Mouse (Mus musculus) CH12.LX (cell line): ENCODE results near the gene Fgfr2. TPM values are rescaled to one million over a fixed set of nuclear protein-coding genes. Genes with fewer than 3 reads are reported as not detected.
A peak's percentile ranks its signal among the peaks of the same experiment; 100 is the strongest.

Experiments used
- DNase-seq: peaks from one replicate; pipeline ENCODE4 v3.0.0-alpha.2; 2013; ENCODE audit errors: extremely low read depth
- H3K27ac ChIP-seq: 2 replicates; pipeline ENCODE4 v1.5.1; 2012; ENCODE audit warnings: low read depth, mild to moderate bottlenecking, control low read depth, moderate library complexity; ENCODE audit not compliant: insufficient read depth
- H3K27me3 ChIP-seq: replicated peaks from 2 replicates; pipeline ENCODE3; 2012; ENCODE audit warnings: inconsistent platforms
- H3K36me3 ChIP-seq, 2 experiments: replicated peaks in 1 of 2; 2 replicates each; pipeline versions ENCODE3 to v1.6.1; 2012; ENCODE audit warnings: inconsistent platforms in 1 of 2, low read length in 1 of 2, mild to moderate bottlenecking in 1 of 2, mixed read lengths in 1 of 2, moderate library complexity in 1 of 2; ENCODE audit not compliant: control insufficient read depth in 1 of 2, insufficient read depth in 1 of 2
- H3K4me1 ChIP-seq, 2 experiments: 2 replicates each; pipeline ENCODE4 v1.6.1; 2012; ENCODE audit warnings: inconsistent platforms in 1 of 2, moderate library complexity in 1 of 2; ENCODE audit not compliant: insufficient read depth in 2 of 2, control insufficient read depth in 1 of 2
- H3K4me2 ChIP-seq: 2 replicates; pipeline ENCODE4 v1.6.1; 2012; ENCODE audit warnings: low read depth, mild to moderate bottlenecking, control low read depth; ENCODE audit not compliant: poor library complexity, insufficient read depth, severe bottlenecking
- H3K4me3 ChIP-seq, 3 experiments: fragments of 150-350 bp in 1 of 3; sonication (generic) in 1 of 3; replicated peaks in 1 of 3; 2 replicates each; pipeline versions ENCODE3 to v1.5.1; 2011 to 2012; ENCODE audit warnings: low read depth in 2 of 3, low read length in 2 of 3, mild to moderate bottlenecking in 2 of 3, moderate library complexity in 2 of 3, control low read depth in 1 of 3, improper control_type of control experiment in 1 of 3, inconsistent platforms in 1 of 3, mixed read lengths in 1 of 3; ENCODE audit not compliant: poor library complexity in 1 of 3
- H3K79me2 ChIP-seq: replicated peaks from 2 replicates; pipeline ENCODE4 v1.6.1; 2012; ENCODE audit warnings: mild to moderate bottlenecking, moderate library complexity; ENCODE audit not compliant: control insufficient read depth, poor library complexity, insufficient read depth, severe bottlenecking; ENCODE audit errors: extremely low read depth
- H3K9ac ChIP-seq: 2 replicates; pipeline ENCODE4 v1.6.1; 2012; ENCODE audit warnings: low read depth, mild to moderate bottlenecking, control low read depth, moderate library complexity; ENCODE audit not compliant: insufficient read depth
- H3K9me3 ChIP-seq: replicated peaks from 2 replicates; pipeline ENCODE3; 2012; ENCODE audit warnings: low read length, inconsistent platforms, mixed read lengths
- BHLHE40 ChIP-seq: IDR thresholded peaks from 2 replicates; pipeline ENCODE4 v1.6.1; 2011; ENCODE audit warnings: mild to moderate bottlenecking, low read depth, low read length, improper control_type of control experiment
- CHD2 ChIP-seq: IDR thresholded peaks from 2 replicates; pipeline ENCODE4 v1.6.1; 2011; ENCODE audit warnings: low read length, improper control_type of control experiment
- CTCF ChIP-seq, 2 experiments: IDR thresholded peaks in 1 of 2; conservative IDR thresholded peaks in 1 of 2; 2 replicates each; pipeline ENCODE4 v1.5.1; 2011 to 2012; ENCODE audit warnings: low read depth in 2 of 2, low read length in 2 of 2, improper control_type of control experiment in 1 of 2, inconsistent platforms in 1 of 2, mild to moderate bottlenecking in 1 of 2, moderate library complexity in 1 of 2
- ELF1 ChIP-seq: IDR thresholded peaks from 2 replicates; pipeline ENCODE4 v1.6.1; 2014; ENCODE audit warnings: low read depth, mild to moderate bottlenecking, inconsistent platforms, low read length, improper control_type of control experiment
- GABPA ChIP-seq: IDR thresholded peaks from 2 replicates; pipeline ENCODE4 v1.6.1; 2012; ENCODE audit warnings: low read depth, low read length, improper control_type of control experiment, inconsistent platforms; ENCODE audit not compliant: insufficient replicate concordance
- HCFC1 ChIP-seq: IDR thresholded peaks from 2 replicates; pipeline ENCODE4 v1.6.1; 2012; ENCODE audit warnings: low read depth, mild to moderate bottlenecking, inconsistent platforms, low read length, improper control_type of control experiment
- MAFK ChIP-seq: IDR thresholded peaks from 2 replicates; pipeline ENCODE4 v1.6.1; 2011; ENCODE audit warnings: low read length, improper control_type of control experiment; ENCODE audit not compliant: insufficient replicate concordance
- POLR2A ChIP-seq: IDR thresholded peaks from 2 replicates; pipeline ENCODE4 v1.6.1; 2011; ENCODE audit warnings: low read depth, mild to moderate bottlenecking, improper control_type of control experiment, low read length
- RAD21 ChIP-seq: IDR thresholded peaks from 2 replicates; pipeline ENCODE4 v1.6.1; 2011; ENCODE audit warnings: low read depth, mild to moderate bottlenecking, low read length, improper control_type of control experiment, moderate library complexity
- RCOR1 ChIP-seq: conservative IDR thresholded peaks from 2 replicates; pipeline ENCODE4 v1.6.1; 2012; ENCODE audit warnings: low read depth, mild to moderate bottlenecking, inconsistent platforms, low read length, improper control_type of control experiment
- SIN3A ChIP-seq: IDR thresholded peaks from 2 replicates; pipeline ENCODE4 v1.6.1; 2012; ENCODE audit warnings: low read length, improper control_type of control experiment, inconsistent platforms
- SMC3 ChIP-seq: IDR thresholded peaks from 2 replicates; pipeline ENCODE4 v1.6.1; 2011; ENCODE audit warnings: low read depth, low read length, improper control_type of control experiment
- TCF12 ChIP-seq: IDR thresholded peaks from 2 replicates; pipeline ENCODE4 v1.6.1; 2014; ENCODE audit warnings: low read depth, mild to moderate bottlenecking, inconsistent platforms, low read length, improper control_type of control experiment
- UBTF ChIP-seq: IDR thresholded peaks from 2 replicates; pipeline ENCODE4 v1.6.1; 2012; ENCODE audit warnings: low read depth, mild to moderate bottlenecking, inconsistent platforms, low read length, improper control_type of control experiment, moderate library complexity
- USF2 ChIP-seq: conservative IDR thresholded peaks from 2 replicates; pipeline ENCODE4 v1.6.1; 2011; ENCODE audit warnings: low read depth, low read length, improper control_type of control experiment
- ZKSCAN1 ChIP-seq: IDR thresholded peaks from 2 replicates; pipeline ENCODE4 v1.6.1; 2012; ENCODE audit warnings: low read depth, inconsistent platforms, low read length, improper control_type of control experiment, borderline replicate concordance
- ZNF384 ChIP-seq: IDR thresholded peaks from 2 replicates; pipeline ENCODE4 v1.6.1; 2012; ENCODE audit warnings: low read depth, low read length, improper control_type of control experiment, inconsistent platforms
- dilution Hi-C: fragments of 300-500 bp; cut with MboI; formaldehyde crosslinking; loops from 2 replicates; pipeline ENCODE4 v1.14.3; 2020; ENCODE audit warnings: low sequenced_read_pairs; ENCODE audit not compliant: extremely low pct_unique_long_range_greater_than_20kb, extremely low pct_ligation_motif_present
- in situ Hi-C: fragments of 300-500 bp; cut with MboI; formaldehyde crosslinking; loops from 3 replicates; pipeline ENCODE4 v1.14.3; 2019; ENCODE audit warnings: low sequenced_read_pairs, low pct_ligation_motif_present, low pct_unique_long_range_greater_than_20kb, mixed read lengths
- polyA plus RNA-seq: library from polyadenylated mRNA; unstranded; fragments of >175 nt; gene quantifications from 2 replicates; pipeline ENCODE4 v1.2.1, GENCODE M21; 2012; ENCODE audit warnings: low read depth; ENCODE audit not compliant: insufficient read length
- total RNA-seq, 2 experiments: library from RNA; depleted of rRNA; stranded (reverse); fragments of 300-350 nt in 1 of 2; fragments of >200 nt in 1 of 2; gene quantifications; 2 replicates each; pipeline ENCODE4 v1.2.3; 2012 to 2014

Fgfr2 gene
- total and polyA plus RNA-seq, 3 experiments, result not detected

- dilution Hi-C loops, result no loop called here
- peak; percentile 32 for TF ChIP-seq SMC3
- peak in 1 of 2 experiments; percentile 32; a peak in 2 of 4 replicates for TF ChIP-seq CTCF (conservative IDR thresholded peaks at IDR 0.05 in 1 of 2, IDR thresholded peaks at IDR 0.05 in 1 of 2; ENCODE audit: low read depth in 2 of 2, low read length in 2 of 2)
- no peak for TF ChIP-seq UBTF
- no peak for TF ChIP-seq POLR2A
- TF ChIP-seq RAD21, result peak; percentile 5
- TF ChIP-seq GABPA, result no peak
- no peak for TF ChIP-seq HCFC1
- Histone ChIP-seq H3K9me3 (peaks cover 16% of the 10 kb centered on the region), H3K9ac (no peak overlapping the region), H3K4me2 (no peak overlapping the region), H3K4me3 (no peak overlapping the region), H3K79me2 (no peaks in the 10 kb centered on the region), H3K36me3 (no peaks in the 10 kb centered on the region), H3K27ac (no peak overlapping the region), H3K27me3 (peaks cover 12% of the 10 kb centered on the region), H3K4me1 (no peaks in the 10 kb centered on the region)
- in situ Hi-C loops, result no loop called here
- no peak for DNase-seq
Observed at GRCm38 (mm10) chr7:132903796-132904195, 219.4 kb downstream of the Fgfr2 start.

GRCm38 (mm10) chr7:132900826-132901531 is 222.2 kb downstream of the Fgfr2 start:
- no peak for DNase-seq
- Histone ChIP-seq H3K4me3 (no peak overlapping the region), H3K27me3 (peaks cover 12% of the 10 kb centered on the region), H3K9me3 (peaks cover 4% of the 10 kb centered on the region), H3K27ac (no peak overlapping the region), H3K79me2 (no peaks in the 10 kb centered on the region), H3K36me3 (no peaks in the 10 kb centered on the region), H3K4me1 (no peaks in the 10 kb centered on the region), H3K4me2 (no peak overlapping the region)
- in situ Hi-C loops, result no loop called here
- TF ChIP-seq SIN3A (no peak), TCF12 (no peak), HCFC1 (no peak), ZNF384 (no peak), BHLHE40 (no peak), MAFK (no peak), ELF1 (no peak), RCOR1 (no peak), USF2 (no peak), CHD2 (no peak), ZKSCAN1 (no peak), RAD21 (no peak)
- TF ChIP-seq, all 38 proteins: peak for 0
- no peak overlapping the region for H3K9ac ChIP-seq
- dilution Hi-C loops, result no loop called here
